12 mouse cellular contexts compared by ENCODE assay signal in the genomic region with DNA sequence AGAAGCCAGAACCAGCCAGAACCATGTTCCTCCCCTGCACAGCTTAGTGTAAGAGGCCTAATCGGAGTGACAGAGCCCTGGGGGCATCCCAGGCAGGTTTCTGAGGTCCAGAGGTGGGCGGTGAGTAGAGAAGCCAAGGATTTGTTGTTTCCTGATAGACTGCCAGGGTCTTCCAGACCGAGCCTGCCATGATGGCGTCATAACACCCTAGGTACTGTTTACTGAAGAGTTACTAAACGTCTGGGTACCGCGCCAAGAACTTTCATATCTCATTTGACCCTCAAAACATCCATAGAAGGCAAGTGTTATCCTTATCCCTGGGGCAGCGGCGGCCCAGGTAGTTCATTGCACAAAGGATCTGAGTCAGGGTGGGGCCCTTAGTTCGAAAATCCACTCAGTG. TPM values are rescaled to one million over a fixed set of nuclear protein-coding genes. Genes with fewer than 3 reads are reported as not detected.
A peak's percentile ranks its signal among the peaks of the same experiment; 100 is the strongest.
DNase-seq lines count a peak whose midpoint lies in the region; ATAC-seq lines count a peak whose summit lies in the region.
"Had no signal": no experiment of that assay in that cellular context is flagged by ENCODE, and none has a peak within 500 bp of the region (broad histone marks: within the 10 kb centered on the region; RNA-seq: fewer than 3 reads in every experiment).

No protein-coding gene starts in this region.

- peaks cover 14% of the 10 kb centered on the region for H3K4me1 ChIP-seq in hindbrain, embryonic 13.5 days (replicated peaks)
- H3K4me1 ChIP-seq in hindbrain, embryonic 16.5 days (ENCODE audit: control insufficient read depth, insufficient read depth, low read depth, low read length) = no peaks in the 10 kb centered on the region
- peaks cover 2% of the 10 kb centered on the region; the same call in 1 of the 2 replicates for H3K4me1 ChIP-seq in limb, embryonic 11.5 days (ENCODE audit: control insufficient read depth, insufficient read depth, low read length)

- no peak overlapping the region for H3K4me2 ChIP-seq in hindbrain, embryonic 13.5 days
- no peak overlapping the region for H3K4me2 ChIP-seq in hindbrain, embryonic 16.5 days (ENCODE audit: low read length)
- H3K4me2 ChIP-seq in limb, embryonic 11.5 days (ENCODE audit: low read depth, severe bottlenecking) = no peak overlapping the region
- H3K4me2 ChIP-seq: liver, embryonic 13.5 days had no signal

- no peak overlapping the region for H3K9ac ChIP-seq in hindbrain, embryonic 13.5 days
- H3K9ac ChIP-seq in hindbrain, embryonic 16.5 days (ENCODE audit: low read depth, low read length) = no peak overlapping the region
- no peak overlapping the region; the same call in 1 of the 2 replicates for H3K9ac ChIP-seq in limb, embryonic 11.5 days (ENCODE audit: low read length)
- H3K9ac ChIP-seq: liver, embryonic 13.5 days had no signal

- H3K4me3 ChIP-seq in hindbrain, embryonic 13.5 days = no peak overlapping the region
- H3K4me3 ChIP-seq in hindbrain, embryonic 16.5 days (ENCODE audit: low read length) = no peak overlapping the region
- H3K4me3 ChIP-seq in limb, embryonic 11.5 days (ENCODE audit: low read depth, low read length) = no peak overlapping the region
- H3K4me3 ChIP-seq: liver, embryonic 13.5 days had no signal

- H3K36me3 ChIP-seq in hindbrain, embryonic 13.5 days = no peaks in the 10 kb centered on the region
- H3K36me3 ChIP-seq in hindbrain, embryonic 16.5 days (ENCODE audit: control insufficient read depth, insufficient read depth, low read length) = no peaks in the 10 kb centered on the region
- H3K36me3 ChIP-seq in limb, embryonic 11.5 days (ENCODE audit: control insufficient read depth, insufficient read depth, low read length) = no peaks in the 10 kb centered on the region
- H3K36me3 ChIP-seq: G1E; liver, embryonic 13.5 days had no signal

- DNase-seq in urinary bladder, postnatal 14 days (ENCODE audit: low spot score) = peak; percentile 38
- DNase-seq in urinary bladder, adult 2 months (ENCODE audit: low spot score) = no peak
- no peak for DNase-seq in limb, embryonic 11.5 days (ENCODE audit: low spot score)
- no peak for DNase-seq in cerebellum, adult 11 months
- DNase-seq in kidney, postnatal 14 days = no peak
- DNase-seq: gastrocnemius, postnatal 36 days; kidney, postnatal 36 days; liver, embryonic 13.5 days; thymus, postnatal 4 days had no signal

- H3K9me3 ChIP-seq in hindbrain, embryonic 13.5 days = no peaks in the 10 kb centered on the region
- no peaks in the 10 kb centered on the region for H3K9me3 ChIP-seq in hindbrain, embryonic 16.5 days (ENCODE audit: control insufficient read depth, low read length)
- no peaks in the 10 kb centered on the region for H3K9me3 ChIP-seq in limb, embryonic 11.5 days (ENCODE audit: control insufficient read depth, low read length)
- H3K9me3 ChIP-seq: liver, embryonic 13.5 days had no signal

- no peak for ATAC-seq in hindbrain, embryonic 13.5 days (ENCODE audit: low FRiP score)
- no peak for ATAC-seq in hindbrain, embryonic 16.5 days
- no peak for ATAC-seq in limb, embryonic 11.5 days (ENCODE audit: insufficient number of reproducible peaks, low FRiP score, low TSS enrichment, low read depth)

- H3K27ac ChIP-seq in hindbrain, embryonic 13.5 days = peak overlapping the region; percentile 36; the same call in 1 of the 2 replicates
- H3K27ac ChIP-seq in hindbrain, embryonic 16.5 days (ENCODE audit: low read depth, low read length) = no peak overlapping the region
- H3K27ac ChIP-seq in limb, embryonic 11.5 days (replicated peaks; ENCODE audit: low read depth, low read length) = 0 out of 2 replicates have a peak overlapping the region, but pooled peaks have one; percentile 22
- H3K27ac ChIP-seq: liver, embryonic 13.5 days had no signal

- WGBS in hindbrain, embryonic 13.5 days = 92% methylated on average over 10 of the region's 10 CpGs
- WGBS in hindbrain, embryonic 16.5 days = 90% methylated on average over 10 of the region's 10 CpGs
- 89% methylated on average over 10 of the region's 10 CpGs for WGBS in limb, embryonic 11.5 days

- H3K27me3 ChIP-seq in hindbrain, embryonic 13.5 days = no peaks in the 10 kb centered on the region
- no peaks in the 10 kb centered on the region for H3K27me3 ChIP-seq in hindbrain, embryonic 16.5 days (replicated peaks; ENCODE audit: control insufficient read depth, insufficient read depth, low read length)
- H3K27me3 ChIP-seq in limb, embryonic 11.5 days (ENCODE audit: control insufficient read depth, insufficient read depth, low read length) = no peaks in the 10 kb centered on the region
- H3K27me3 ChIP-seq: liver, embryonic 13.5 days had no signal

RNA-seq across cellular contexts. Expression of a gene that starts 26.1 kb away (rescaled TPM):
- 83.5 and 84.7 TPM in 2 replicates for polyA plus RNA-seq in hindbrain, embryonic 13.5 days (2015; fragmentation: Nextera tagmentation; extraction: Ambion mirVana)
- 56.1 and 71.0 TPM in 2 replicates for polyA plus RNA-seq in hindbrain, embryonic 16.5 days (2015; fragmentation: Nextera tagmentation; extraction: Ambion mirVana)
- 151 and 185 TPM in 2 replicates for polyA plus RNA-seq in urinary bladder, adult 2 months (2012; rRNA removed)
- polyA plus RNA-seq in limb, embryonic 11.5 days (2014; fragmentation: Nextera tagmentation; extraction: Ambion mirVana) = 141 and 161 TPM in 2 replicates

RNA-seq across cellular contexts. Expression of a gene that starts 54.4 kb away (rescaled TPM):
- polyA plus RNA-seq in hindbrain, embryonic 13.5 days (2015; fragmentation: Nextera tagmentation; extraction: Ambion mirVana) = 215 and 220 TPM in 2 replicates
- 151 and 163 TPM in 2 replicates for polyA plus RNA-seq in hindbrain, embryonic 16.5 days (2015; fragmentation: Nextera tagmentation; extraction: Ambion mirVana)
- 72.7 and 112 TPM in 2 replicates for polyA plus RNA-seq in urinary bladder, adult 2 months (2012; rRNA removed)
- polyA plus RNA-seq in limb, embryonic 11.5 days (2014; fragmentation: Nextera tagmentation; extraction: Ambion mirVana) = 243 and 254 TPM in 2 replicates
